Mouse (Mus musculus) heart, postnatal 0 days (tissue): Measurements from ENCODE around the gene Pkn3.

Experiments used
- CTCF ChIP-seq: IDR thresholded peaks from 2 replicates; pipeline ENCODE4 v1.5.1; 2016; ENCODE audit warnings: antibody characterized with exemption, control low read depth, low read depth
- EP300 ChIP-seq: IDR thresholded peaks from 2 replicates; pipeline ENCODE4 v1.6.1; 2016; ENCODE audit warnings: antibody characterized with exemption, low read depth

GRCm38 (mm10) chr2:30067031-30067888 is 10.2 kb upstream of the Pkn3 start:
- TF ChIP-seq CTCF, result no peak
- no peak for TF ChIP-seq EP300
